Mouse (Mus musculus) right cerebral cortex, postnatal 25 days (tissue): ENCODE measurements around the gene Mgat4d.
A peak's percentile ranks its signal among the peaks of the same experiment; 100 is the strongest.
"Not testable (repeated sequence)": the region's sequence is repeated elsewhere in the genome, so short reads cannot be mapped to it uniquely, and the experiment has no call there.

Source experiments
- DNase-seq: peaks from one replicate; pipeline ENCODE4 v3.0.0; 2022

The Mgat4d gene

DNA sequence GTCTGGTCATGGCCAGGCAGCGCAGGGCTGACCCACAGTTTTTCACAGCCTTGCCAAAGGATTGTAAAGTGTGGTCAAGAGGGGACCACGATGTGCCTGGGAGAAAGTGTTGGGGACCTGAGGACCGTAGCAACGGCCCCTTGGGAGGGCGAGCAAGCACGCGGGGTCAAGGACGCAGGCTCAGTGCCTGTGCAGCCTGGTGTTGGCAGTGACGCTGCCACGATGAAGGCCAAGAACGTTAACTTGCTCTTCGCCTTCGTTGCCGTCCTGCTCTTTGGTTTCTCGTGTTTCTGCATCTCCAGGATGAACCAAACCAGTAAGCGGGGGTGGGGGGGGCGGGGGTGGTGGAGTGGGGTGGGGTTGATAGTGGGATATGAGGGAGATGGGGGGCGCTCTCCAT, at the start of gene Mgat4d:
TSS of gene Mgat4d (plus strand) at position 209 of the 400 bp plus-strand sequence.
- DNase-seq: no peak

DNA sequence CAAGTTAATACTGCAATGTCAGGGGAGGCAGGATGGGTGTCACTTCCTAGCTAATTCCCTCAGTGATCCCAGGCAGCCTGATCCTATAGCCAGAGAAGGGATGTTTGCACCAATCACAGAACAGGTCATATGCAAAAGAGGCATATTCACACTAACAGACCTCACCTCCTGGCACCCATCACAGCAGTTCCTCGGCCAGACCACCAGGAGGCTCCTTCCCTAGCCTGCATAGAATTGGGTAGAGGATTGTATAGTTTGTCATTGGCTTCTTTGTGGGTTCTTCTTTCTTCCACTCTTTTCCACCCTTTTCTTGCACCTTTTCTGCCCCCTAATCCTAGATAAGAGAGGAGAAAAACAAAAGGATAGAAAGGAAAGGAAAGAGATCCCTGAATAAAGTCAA, 48.1 kb upstream of the Mgat4d start:
- no peak for DNase-seq

DNA sequence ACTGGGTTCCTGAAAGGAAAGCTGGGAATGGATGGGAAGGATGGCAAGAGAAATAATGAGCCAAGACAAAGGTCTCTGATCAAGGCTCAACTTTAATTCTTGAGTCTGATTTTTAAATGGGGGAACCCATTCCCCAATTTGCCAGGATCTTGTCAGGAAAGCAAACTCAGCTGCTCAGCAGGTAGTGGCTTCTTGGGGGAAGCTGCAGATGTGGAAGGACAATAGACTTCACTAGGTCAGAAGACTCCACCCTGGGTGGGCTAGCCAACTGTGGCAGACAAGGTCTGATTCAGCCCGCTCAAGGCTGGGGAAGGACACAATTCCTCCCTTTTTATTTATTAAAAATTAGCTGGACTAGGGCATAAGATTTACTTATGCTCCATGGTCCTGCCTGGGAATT, 43.3 kb upstream of the Mgat4d start:
- no peak for DNase-seq

DNA sequence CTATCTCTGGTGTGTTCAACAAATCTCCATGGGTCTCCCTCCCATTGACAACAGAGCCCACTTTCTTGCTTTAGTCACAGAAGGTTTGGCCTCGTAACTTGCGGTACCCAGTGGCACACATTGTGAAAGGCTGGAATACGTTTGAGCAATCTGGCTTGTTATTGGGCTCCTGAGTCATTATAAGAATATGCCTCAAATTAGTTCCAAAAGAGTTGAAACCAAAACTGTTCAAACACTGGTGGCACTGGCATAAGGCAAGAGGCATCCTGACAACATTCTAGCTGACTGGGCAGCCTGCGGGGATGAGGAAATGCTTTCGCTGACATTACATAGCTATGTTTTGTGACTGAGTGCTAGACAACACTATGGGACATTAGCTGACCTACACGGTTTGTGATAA, 38.4 kb upstream of the Mgat4d start:
- DNase-seq: no peak

DNA sequence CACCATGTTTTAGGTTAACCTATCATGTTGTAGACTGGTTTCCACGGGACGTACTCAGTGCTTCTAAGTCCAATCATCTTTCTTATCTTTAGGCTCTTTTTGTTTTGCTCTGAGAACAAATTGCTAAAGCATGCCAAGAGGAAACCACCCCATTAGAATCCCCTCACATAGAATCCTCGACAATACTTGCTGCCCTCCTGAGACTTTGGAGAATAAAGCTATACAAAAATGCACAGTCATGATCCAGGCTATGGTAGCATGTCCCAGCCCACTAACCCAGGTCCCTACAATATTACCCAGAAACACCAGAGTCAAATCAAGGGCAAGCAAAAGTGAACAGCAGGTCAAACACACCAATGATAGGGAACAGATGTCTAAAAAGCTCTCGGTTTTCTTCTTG, 33.2 kb upstream of the Mgat4d start:
- not testable (repeated sequence) for DNase-seq

DNA sequence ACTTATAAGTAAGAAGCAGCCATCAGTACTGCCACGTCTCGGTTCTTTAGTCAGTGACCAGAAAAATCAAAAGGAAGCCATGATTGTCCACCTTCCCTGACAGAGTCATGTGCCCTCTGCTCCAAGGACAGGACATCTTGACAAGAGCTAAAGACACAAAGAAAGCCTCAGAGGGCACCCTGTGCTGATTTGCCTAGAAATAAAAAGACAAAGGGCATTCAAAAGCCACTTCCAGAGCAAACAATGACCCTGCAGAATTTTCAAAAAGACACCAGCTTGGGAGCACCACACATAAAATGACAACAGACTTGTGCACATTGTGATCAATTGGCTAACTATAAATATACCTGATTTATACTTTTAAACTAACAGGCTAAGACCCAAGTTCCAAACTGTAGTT, 32.6 kb upstream of the Mgat4d start:
- no peak for DNase-seq

DNA sequence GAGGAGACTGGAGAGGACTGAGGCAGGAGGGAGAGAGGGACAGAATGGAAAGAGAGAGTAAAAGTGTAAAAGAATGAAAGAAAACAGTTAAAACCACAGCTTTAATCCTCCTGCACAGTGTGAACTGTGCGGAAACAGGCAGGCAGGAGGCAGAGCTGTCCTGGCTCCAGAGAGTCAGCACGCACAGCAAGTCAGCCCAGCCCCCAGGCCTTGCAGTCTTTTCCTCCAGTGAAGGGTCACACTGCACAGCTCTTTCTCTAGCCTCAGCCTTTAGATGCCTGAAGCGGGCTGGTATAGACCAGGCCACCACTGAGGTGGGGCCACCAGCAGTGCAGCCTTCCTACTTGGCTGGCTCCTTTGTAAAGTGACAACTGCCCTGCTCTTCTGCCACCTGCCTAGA, 27.7 kb upstream of the Mgat4d start:
- DNase-seq: no peak

DNA sequence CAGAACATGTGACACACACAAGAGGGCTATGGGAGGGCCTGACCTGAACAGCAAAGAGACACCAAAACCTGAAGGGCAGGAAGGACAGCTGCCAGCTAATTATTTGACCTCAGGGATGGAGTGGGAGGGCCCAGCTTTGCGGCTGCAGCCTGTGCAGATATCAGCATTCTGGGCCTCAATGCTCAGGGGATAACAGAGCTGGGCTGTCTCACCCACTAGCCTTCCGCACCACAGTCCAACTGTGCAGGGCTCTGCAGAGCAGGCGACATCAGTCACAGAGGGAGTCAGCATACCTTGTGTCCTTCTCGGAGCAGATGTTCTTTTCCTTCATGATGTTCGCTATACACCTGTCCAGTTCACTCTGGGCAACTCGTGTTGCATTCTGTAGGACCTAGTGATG, 25.9 kb upstream of the Mgat4d start:
- no peak for DNase-seq

DNA sequence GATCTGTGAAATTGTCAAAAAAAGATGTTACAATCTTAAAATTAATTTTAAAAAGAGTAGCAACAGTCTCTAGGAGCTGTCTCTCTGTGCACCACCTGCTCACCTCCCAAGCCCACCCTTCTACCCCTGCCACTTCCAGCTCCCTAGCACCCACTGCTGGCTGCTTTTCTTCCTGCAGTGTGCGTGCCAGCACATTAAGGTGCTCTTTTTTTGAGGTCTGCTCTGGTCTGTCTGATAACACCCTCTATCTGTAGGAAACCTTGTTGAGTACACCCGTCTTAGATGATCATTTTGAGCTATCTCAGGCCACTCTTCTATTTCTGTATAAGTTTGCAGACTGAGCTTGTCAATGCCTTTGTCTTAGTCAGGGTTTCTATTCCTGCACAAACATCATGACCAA, 25.2 kb upstream of the Mgat4d start:
- DNase-seq: no peak

DNA sequence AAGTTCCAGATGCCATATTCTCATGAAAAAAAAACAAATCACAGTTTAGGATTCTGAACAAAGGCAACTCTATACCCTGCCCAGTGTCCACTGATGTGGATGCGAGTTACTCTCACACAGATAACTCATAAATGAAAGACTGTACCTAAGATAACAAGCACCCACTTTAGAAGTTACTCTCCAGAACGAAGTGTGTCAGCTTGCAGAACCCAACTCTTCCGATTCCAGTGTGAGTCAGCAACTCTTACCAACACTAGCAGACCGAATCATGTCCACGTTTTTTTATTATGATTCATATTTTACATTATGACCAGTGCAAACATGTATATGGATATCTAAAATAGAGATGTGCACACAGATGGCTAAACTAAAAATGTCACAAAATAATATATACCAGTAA, 20.4 kb upstream of the Mgat4d start:
- no peak for DNase-seq

DNA sequence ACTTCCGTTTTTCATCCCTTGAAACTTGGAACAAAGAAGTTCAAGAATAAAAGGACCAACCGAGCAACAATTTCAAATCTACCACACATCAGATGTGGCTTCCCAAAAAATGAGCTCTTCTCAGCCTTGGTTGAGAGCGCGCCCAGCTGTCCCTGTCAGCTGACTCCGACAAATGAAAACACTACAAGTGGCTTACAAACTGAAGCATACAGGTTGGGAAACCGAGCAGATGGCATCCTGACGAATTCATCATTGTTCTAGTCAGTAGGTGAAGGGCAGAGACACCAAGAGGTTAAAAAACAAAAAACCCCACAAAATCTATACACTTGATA, 16.7 kb upstream of the Mgat4d start:
- no peak for DNase-seq

DNA sequence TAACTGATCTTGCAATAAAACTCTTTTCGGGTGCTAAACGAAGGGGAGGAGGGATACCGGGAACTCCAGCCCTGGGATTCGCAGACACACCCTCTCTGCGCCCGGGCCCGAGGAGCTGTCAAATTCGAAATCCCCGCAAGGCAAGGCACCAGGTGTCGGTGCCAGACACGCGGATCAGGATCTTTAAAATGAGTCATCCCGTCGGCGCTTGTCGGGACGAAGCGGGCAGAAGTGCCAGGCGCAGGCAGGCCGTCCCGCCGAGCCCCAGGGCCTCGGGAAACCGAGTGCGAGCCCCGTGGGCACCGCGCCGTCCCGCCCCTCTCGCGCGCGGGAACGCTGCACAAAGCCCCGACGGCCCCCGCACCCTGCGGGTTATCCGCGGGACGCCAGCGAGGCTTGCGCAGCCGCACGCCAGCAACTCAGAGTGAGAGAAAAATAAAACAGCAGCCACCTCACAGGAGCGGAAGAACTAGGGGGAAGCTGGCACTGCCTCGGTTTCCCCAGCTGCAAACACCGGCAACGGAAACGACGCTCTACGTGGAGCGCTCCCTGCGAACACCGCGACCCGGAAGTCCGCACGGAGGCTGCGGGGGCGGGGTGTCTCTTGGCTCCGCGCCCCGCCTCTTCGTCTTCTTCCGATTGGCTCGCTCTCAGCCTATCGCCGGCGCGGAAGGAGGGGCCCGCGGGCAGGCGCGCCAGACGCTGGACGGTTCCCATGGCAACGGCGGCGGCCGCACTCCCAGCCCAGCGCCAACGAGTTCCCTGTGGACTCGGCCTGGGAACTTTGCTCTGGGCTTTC, 16.2 kb upstream of the Mgat4d start, which contains the start of gene Elmod2:
TSS of gene Elmod2 (minus strand) at position 588 of the 799 bp plus-strand sequence.
- peak; percentile 98 for DNase-seq

DNA sequence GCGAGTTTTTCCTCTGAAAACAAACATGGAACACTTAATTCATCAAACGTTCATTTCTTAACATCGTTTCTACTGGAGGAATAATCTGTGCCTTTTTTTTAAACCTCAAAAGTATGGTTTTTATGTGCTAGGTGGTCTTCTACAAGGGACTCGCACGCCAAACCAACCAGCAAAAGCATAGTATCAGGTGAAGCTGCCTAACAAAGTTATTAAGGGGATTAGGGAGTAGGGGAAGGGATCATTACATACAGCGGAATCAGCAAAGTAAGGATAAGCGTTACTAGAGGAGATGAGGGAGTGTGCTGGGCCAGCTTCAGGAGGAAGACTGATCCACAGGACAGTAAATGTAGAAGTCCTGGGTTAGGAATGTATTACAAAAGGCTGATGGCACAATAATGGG, 15.4 kb upstream of the Mgat4d start:
- no peak for DNase-seq

DNA sequence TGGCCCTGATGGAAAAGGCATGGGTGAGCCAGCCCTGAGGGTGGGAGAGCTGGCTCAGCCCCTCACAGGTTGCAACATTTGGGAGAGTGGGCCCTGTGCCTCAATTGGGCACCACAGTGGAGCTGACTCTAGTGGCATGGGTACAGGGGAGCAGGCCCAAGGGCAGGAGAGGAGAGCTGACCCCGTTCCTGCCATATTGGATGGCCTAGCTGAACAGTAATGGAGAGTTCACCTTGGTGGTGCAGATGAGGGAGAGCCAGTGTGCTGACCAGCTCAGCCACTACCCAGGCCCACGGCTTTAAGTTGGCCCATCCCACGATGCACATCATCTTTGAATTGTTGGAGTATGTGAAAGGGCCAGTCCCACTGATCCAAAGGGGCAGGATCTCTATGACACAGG, 6.2 kb upstream of the Mgat4d start:
- no peak for DNase-seq

DNA sequence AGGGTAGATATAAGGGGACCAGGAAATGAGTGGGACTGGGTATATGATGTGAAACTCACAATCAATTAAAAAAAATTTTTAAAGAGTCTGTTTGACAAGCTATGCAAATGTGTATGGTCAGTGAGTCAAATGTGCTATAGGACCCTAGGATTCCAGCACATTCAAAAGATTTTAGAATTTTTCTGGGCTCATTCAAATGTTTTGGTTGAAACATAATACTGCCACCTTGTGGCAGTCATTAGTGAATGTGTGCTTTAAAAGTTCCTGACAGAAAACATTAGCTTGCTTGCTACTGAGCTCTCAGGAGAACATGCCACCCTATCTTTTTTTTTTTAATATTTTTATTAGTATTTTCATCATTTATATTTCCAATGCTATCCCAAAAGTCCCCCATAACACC, 5.6 kb upstream of the Mgat4d start:
- no peak for DNase-seq

DNA sequence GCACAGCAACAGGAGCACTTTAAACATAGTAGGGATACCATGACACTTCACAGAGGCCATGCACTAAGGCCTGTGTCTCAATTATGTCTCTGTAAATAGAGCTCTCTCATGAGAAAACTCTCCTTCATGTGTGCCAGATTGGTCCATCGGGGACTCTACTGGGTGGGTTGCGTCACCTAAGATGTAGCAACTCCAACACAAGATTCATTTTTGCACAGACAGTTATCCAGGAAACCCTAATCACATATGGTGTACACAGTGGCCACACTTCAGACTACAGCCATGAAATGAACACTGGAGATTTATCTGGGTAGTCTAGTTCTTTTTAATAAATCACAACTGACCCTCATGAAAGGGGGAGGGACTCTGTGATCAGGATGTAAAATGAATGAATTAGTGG, 3.0 kb downstream of the Mgat4d start:
- DNase-seq: no peak

DNA sequence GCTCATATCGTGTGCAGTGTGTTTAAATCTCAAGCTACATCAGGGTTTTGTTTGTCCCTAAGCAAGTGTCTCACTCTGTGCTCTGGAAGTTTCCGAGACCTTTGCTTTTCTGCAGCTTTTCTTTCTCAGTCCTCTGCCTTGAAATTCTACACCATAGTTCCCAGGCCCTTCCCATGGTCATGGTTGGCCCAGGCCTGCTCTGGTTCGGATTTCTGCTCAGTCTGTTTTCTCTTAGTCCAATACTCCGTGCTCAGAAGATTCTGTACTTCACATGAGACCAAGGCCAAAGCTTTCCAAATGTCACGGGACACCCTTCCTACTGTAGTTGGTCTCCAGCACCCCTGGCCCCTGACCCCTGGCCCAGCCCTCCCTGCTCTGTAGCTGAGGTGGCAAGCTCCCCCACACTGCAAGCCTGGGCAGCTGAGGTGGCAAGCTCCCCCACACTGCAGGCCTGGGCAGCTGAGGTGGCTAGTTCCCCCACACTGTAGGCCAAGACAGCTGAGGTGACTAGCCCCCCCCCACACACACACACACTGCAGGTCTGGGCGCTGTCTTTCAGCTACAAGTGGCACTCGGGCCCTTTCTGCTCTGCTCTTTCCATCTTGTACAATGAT, 15.0 kb downstream of the Mgat4d start:
- DNase-seq: no peak

DNA sequence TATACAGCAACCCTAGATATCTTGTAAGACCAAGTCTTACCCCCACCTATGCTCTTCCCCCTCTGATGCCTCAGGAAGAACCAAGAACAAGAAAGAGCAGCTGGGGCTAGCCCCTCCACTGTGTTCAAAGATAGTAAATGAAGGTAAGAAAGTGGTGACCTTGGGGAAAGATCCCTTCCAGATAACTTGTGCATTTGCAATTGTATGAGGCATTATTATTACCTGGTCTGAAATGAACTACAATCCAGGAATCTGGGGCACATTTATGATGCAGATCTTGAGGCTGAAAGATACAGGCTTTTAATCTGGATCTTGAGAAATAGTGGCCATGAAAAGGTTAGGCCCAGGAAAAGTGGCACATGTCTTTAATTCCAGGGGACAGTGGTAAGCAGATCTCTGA, 29.0 kb downstream of the Mgat4d start:
- DNase-seq: no peak

DNA sequence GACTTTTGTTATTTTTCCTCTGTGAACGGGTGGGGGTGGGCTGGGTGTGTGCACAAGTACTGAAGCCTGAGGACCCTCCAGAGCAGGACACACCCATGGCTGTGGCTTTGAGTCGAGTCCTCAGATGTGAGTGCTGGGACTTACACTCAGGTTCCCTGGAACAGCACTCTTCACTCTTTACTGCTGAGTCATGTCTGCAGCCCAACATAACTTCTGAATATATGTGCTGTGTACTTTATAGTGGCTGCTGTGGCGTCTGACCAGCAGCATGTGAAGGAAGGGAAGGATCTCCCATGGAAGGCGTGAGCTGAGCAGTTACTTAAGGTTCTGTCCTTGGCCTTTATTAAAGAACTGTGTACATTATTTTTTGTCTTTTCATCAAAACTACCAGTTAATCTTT, 31.9 kb downstream of the Mgat4d start:
- no peak for DNase-seq

DNA sequence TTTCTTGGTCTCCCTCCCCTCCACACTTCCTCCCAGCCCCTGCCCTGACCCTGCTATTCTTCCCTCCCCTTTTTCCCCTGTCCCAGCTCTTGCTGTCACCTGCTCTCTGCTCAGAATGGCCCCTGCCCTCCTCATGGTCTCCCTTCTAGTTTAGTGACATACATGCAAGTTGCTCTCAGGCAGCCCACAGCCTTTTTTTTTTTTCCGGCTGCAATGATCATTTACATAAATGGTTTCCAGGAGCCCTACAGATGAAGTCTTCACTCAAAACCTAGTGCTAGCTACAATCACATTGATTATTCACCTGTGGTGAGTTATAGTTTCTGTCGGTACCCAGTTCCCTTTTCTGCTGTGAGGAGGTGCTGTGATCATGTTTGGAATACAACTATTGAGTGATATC, 32.7 kb downstream of the Mgat4d start:
- no peak for DNase-seq

DNA sequence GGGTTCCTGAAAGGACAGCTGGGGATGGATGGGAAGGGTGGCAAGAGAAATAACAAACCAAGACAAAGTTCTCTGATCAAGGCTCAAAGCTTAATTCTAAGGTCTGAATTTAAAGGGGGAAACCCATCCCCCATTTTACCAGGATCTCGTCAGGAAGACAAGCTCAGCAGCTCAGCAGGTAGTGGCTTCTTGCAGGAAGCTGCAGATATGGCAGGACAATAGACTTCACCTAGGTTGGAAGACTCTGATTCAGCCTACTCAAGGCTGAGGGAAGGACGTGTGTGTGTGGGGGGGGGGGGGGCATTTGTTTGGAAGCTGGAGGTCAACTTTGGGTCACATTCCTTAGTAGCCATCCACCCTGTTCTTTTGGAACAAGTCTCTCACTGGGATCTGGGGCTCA, 34.6 kb downstream of the Mgat4d start:
- no peak for DNase-seq

DNA sequence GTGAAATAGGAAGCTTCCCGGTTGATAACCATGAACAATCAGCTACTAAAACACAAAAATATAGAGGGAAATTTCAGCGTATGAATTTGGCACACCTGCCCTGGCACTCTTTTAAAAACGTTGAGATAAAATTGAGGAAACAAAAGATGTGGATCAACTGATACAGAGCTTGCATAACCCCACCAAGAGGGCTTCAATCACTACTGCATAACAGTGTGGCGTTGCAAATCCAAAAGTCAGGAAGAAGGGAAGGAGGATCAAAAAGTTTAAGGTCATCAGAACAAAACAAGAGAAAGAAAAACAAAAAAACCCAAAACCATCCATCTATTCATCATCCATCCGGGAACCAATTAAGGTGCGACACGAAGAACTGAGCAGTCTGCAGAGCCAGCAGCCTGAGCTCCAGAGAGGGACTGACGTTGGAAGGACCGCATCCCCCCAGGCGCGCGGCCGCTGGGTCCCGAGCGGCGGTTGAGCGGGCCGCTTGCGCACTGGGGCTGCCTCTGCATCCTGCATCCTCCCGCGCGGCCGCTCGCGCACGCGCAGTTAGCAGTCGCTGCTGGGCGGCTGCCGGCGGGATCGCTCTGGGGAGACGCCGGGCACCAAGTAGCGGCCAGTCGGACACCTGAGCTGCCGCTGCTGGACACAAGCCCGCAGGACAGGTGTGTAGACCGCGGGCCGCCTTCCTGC, 41.2 kb downstream of the Mgat4d start, which contains the start of gene Clgn:
TSS of gene Clgn (plus strand) at position 552 of the 690 bp plus-strand sequence.
- peak; percentile 81 for DNase-seq

DNA sequence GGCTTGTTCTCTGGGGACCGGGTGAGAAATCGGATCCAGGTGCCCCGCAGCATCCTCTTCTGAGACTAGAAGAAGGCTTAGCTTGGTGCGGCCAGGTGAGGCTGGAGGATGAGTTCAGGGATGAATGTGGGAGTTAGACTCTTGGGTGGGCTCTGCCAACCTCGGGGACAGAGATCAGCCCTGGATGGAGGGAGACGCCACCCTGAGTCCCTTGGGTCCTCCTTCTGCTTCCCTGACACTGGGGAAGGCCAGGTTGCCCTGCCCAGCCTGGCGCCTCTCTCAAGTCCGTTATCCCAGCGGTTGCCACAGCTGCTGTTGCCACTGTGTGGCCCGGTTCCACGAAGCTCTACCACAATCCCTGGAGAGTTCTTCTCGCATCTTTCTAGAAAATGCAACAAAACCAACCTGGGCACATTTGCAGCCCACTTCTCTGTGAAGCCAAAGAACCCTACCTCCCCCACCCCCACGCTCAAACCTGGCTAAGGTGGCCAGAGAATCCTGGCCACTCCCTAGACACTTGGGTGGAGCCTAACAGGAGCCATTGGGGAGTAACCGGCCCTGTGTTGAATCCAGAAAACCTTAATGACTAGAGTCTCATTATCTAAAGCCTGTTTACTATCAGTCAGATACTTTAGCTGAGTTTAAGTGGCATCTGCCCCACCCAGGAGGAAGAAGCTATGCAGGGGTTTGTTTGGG, 41.9 kb downstream of the Mgat4d start:
- DNase-seq: no peak

DNA sequence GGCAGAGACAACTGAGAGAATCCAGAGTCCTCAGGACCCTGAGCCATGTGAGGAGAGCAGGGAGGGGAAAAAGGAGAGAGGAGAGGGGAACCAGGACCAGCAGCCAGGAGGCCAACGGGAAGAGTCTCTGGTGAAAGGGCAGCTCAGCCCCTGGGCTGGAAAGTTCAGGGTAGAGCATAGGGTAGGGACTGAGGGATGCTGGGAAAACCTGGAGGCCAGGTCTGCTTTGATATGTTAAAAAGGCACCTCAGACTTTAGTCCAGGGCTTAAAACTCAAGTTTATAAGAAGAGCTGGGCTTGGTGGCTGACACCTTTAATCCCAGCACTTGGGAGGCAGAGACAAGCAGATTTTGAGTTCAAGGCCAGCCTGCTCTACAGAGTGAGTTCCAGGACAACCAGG, 44.2 kb downstream of the Mgat4d start:
- no peak for DNase-seq
